Mouse (Mus musculus) liver, embryonic 12.5 days (tissue): Measurements from ENCODE around the gene Abca16. TPM values are rescaled to one million over a fixed set of nuclear protein-coding genes. Genes with fewer than 3 reads are reported as not detected.

Experiments
- polyA plus RNA-seq: library from polyadenylated mRNA; unstranded; fragments of >200 nt; fragmentation: Nextera tagmentation; extraction: Ambion mirVana; gene quantifications from 2 replicates; pipeline ENCODE4 v1.2.1, GENCODE M21; 2016

Abca16 gene
- polyA plus RNA-seq, 1 experiment from 2014 or later = not detected

Other genes starting within 250 kb of the Abca16 start
- gene Anks4b, start 235.8 kb upstream of the Abca16 start, polyA plus RNA-seq = 1.2 and 1.3 TPM in 2 replicates
- gene Crym, start 207.5 kb upstream of the Abca16 start, polyA plus RNA-seq = 0.23 and 0.43 TPM in 2 replicates
- gene Abca14, start 205.7 kb upstream of the Abca16 start, polyA plus RNA-seq = 0.43 TPM in 1 of 2 replicates, not detected in the other
- gene Abca15, start 81.0 kb upstream of the Abca16 start, polyA plus RNA-seq = not detected in 2 replicates
- gene Uqcrc2, start 225.5 kb downstream of the Abca16 start, polyA plus RNA-seq = 150 and 160 TPM in 2 replicates